Mouse (Mus musculus) liver, embryonic 13.5 days (tissue): ENCODE measurements around the gene Dhrs4. TPM values are rescaled to one million over a fixed set of nuclear protein-coding genes. Genes with fewer than 3 reads are reported as not detected.

Source experiments
- ATAC-seq: fragments of 200-750 bp; cut with Nextera tagmentation; 2 replicates; pipeline ENCODE4 v1.8.0; 2017; ENCODE audit warnings: low read depth, mild to moderate bottlenecking, moderate number of reproducible peaks, moderate library complexity
- DNase-seq: peaks from one replicate; pipeline ENCODE4 v3.0.0; 2022
- H3K27ac ChIP-seq: fragments of 300-500 bp; sonication (generic); 2 replicates; pipeline ENCODE4 v1.5.1; 2015; ENCODE audit warnings: moderate library complexity, mild to moderate bottlenecking, inconsistent platforms
- H3K27me3 ChIP-seq: fragments of 300-500 bp; sonication (generic); 2 replicates; pipeline ENCODE4 v1.6.1; 2015; ENCODE audit warnings: mild to moderate bottlenecking, inconsistent platforms
- H3K36me3 ChIP-seq: fragments of 300-500 bp; sonication (generic); 2 replicates; pipeline ENCODE4 v1.6.1; 2015; ENCODE audit warnings: mild to moderate bottlenecking, inconsistent platforms
- H3K4me1 ChIP-seq: fragments of 300-500 bp; sonication (generic); replicated peaks from 2 replicates; pipeline ENCODE4 v1.6.1; 2015; ENCODE audit warnings: inconsistent platforms
- H3K4me2 ChIP-seq: fragments of 300-500 bp; sonication (generic); 2 replicates; pipeline ENCODE4 v1.6.1; 2015; ENCODE audit warnings: inconsistent platforms, mild to moderate bottlenecking, moderate library complexity
- H3K4me3 ChIP-seq: fragments of 300-500 bp; sonication (generic); replicated peaks from 2 replicates; pipeline ENCODE4 v1.5.1; 2015; ENCODE audit warnings: mild to moderate bottlenecking, inconsistent platforms
- H3K9ac ChIP-seq: fragments of 300-500 bp; sonication (generic); 2 replicates; pipeline ENCODE4 v1.6.1; 2015; ENCODE audit warnings: mild to moderate bottlenecking, inconsistent platforms
- H3K9me3 ChIP-seq: fragments of 300-500 bp; sonication (generic); replicated peaks from 2 replicates; pipeline ENCODE4 v1.6.1; 2016; ENCODE audit warnings: inconsistent platforms
- WGBS: fragments of 180-500 bp; shearing (Covaris S2); methylation state at CpG from one replicate; pipeline ENCODE4 v1.1.7; 2015; ENCODE audit not compliant: insufficient replicate concordance; 5-methylcytosine and 5-hydroxymethylcytosine counted together
- polyA plus RNA-seq: library from polyadenylated mRNA; unstranded; fragments of >200 nt; fragmentation: Nextera tagmentation; extraction: Ambion mirVana; gene quantifications from 2 replicates; pipeline ENCODE4 v1.2.1, GENCODE M21; 2015

Gene Dhrs4
- polyA plus RNA-seq, 1 experiment from 2014 or later = 78.9 TPM

GRCm38 (mm10) chr14:55536116-55536745 lies 57.7 kb downstream of the Dhrs4 start:
- Histone ChIP-seq H3K36me3 (no peaks in the 10 kb centered on the region), H3K27ac (no peak overlapping the region), H3K4me3 (no peak overlapping the region), H3K9ac (no peak overlapping the region), H3K9me3 (no peaks in the 10 kb centered on the region), H3K4me2 (no peak overlapping the region), H3K27me3 (no peaks in the 10 kb centered on the region; the same call in 1 of the 2 replicates), H3K4me1 (peaks cover 33% of the 10 kb centered on the region)
- WGBS = 41% methylated on average over 6 of the region's 6 CpGs
- peak; percentile 47 for DNase-seq
- ATAC-seq = no peak

Other genes with a start within 250 kb of the Dhrs4 start
- 0.55 and 0.58 TPM in 2 replicates for gene Carmil3, start 11.9 kb downstream of the Dhrs4 start, polyA plus RNA-seq
- gene Cpne6, start 31.7 kb downstream of the Dhrs4 start, polyA plus RNA-seq = 0.09 TPM in 1 of 2 replicates, not detected in the other
- gene Nrl, start 46.2 kb downstream of the Dhrs4 start, polyA plus RNA-seq = not detected in 2 replicates
- 32.2 and 34.5 TPM in 2 replicates for gene Pck2, start 61.5 kb downstream of the Dhrs4 start, polyA plus RNA-seq
- 48.9 and 59.1 TPM in 2 replicates for gene Dcaf11, start 81.2 kb downstream of the Dhrs4 start, polyA plus RNA-seq
- 1.6 and 1.8 TPM in 2 replicates for gene A730061H03Rik, start 81.6 kb downstream of the Dhrs4 start, polyA plus RNA-seq
- gene Fitm1, start 96.9 kb downstream of the Dhrs4 start, polyA plus RNA-seq = 0.51 and 0.53 TPM in 2 replicates
- 103 and 111 TPM in 2 replicates for gene Psme1, start 99.4 kb downstream of the Dhrs4 start, polyA plus RNA-seq
- 31.9 and 35.8 TPM in 2 replicates for gene Emc9, start 106.5 kb downstream of the Dhrs4 start, polyA plus RNA-seq
- 202 and 224 TPM in 2 replicates for gene Psme2, start 112.4 kb downstream of the Dhrs4 start, polyA plus RNA-seq
- 9.0 and 12.6 TPM in 2 replicates for gene Rnf31, start 113.0 kb downstream of the Dhrs4 start, polyA plus RNA-seq
- 14.8 and 16.4 TPM in 2 replicates for gene Irf9, start 124.8 kb downstream of the Dhrs4 start, polyA plus RNA-seq
- gene Rec8, start 139.3 kb downstream of the Dhrs4 start, polyA plus RNA-seq = 1.6 and 1.7 TPM in 2 replicates
- 35.2 and 36.5 TPM in 2 replicates for gene Ipo4, start 157.2 kb downstream of the Dhrs4 start, polyA plus RNA-seq
- 1.4 and 1.7 TPM in 2 replicates for gene Gm49378, start 159.1 kb downstream of the Dhrs4 start, polyA plus RNA-seq
- gene Tm9sf1, start 165.0 kb downstream of the Dhrs4 start, polyA plus RNA-seq = 53.3 and 59.4 TPM in 2 replicates
- gene Tssk4, start 171.4 kb downstream of the Dhrs4 start, polyA plus RNA-seq = 0.16 and 0.27 TPM in 2 replicates
- gene Mdp1, start 181.8 kb downstream of the Dhrs4 start, polyA plus RNA-seq = 23.1 and 24.2 TPM in 2 replicates
- gene Gmpr2, start 193.2 kb downstream of the Dhrs4 start, polyA plus RNA-seq = 29.6 and 33.0 TPM in 2 replicates
- gene Nedd8, start 193.4 kb downstream of the Dhrs4 start, polyA plus RNA-seq = 325 TPM in 2 replicates
- 21.1 and 26.3 TPM in 2 replicates for gene Tinf2, start 203.1 kb downstream of the Dhrs4 start, polyA plus RNA-seq
- 1.5 and 2.0 TPM in 2 replicates for gene Tgm1, start 235.2 kb downstream of the Dhrs4 start, polyA plus RNA-seq
- gene Rabggta, start 243.5 kb downstream of the Dhrs4 start, polyA plus RNA-seq = 12.9 and 14.7 TPM in 2 replicates